Mouse (Mus musculus): ENCODE data around the gene Btbd9.

DNA sequence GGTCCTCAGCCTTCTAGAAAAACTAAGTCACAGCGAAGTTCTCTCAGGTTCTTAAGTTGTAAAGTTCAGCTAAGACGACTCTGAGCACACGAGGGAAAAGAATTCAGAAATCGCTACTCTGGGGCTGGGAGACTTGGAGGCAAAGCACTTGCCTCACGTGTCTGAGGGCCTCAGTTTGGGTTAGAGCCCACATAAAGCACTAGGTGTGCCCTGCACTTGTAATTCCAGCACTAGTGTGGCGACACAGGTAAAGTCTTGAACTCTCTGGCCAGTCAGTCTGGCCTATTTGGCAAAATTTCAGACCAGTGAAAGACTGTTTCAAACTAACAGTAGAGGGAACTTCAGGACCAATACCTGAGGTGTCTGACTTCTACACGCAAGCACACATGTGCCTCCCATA lies 338.7 kb downstream of the Btbd9 start:
- TF ChIP-seq CTCF (IDR thresholded peaks at IDR 0.05; ENCODE audit: extremely low read depth, insufficient read length, insufficient replicate concordance, low read depth, low read length) (no peak), POLR2A (IDR thresholded peaks at IDR 0.05; ENCODE audit: low read depth, low read length) (no peak)

All from small intestine, adult 2 months (tissue).